Comparison of ENCODE assay signal across 10 mouse cellular contexts in genomic region chr12:29141855-29142254, GRCm38 (mm10).
DNase-seq lines count a peak whose midpoint lies in the region; ATAC-seq lines count a peak whose summit lies in the region.
"Had no signal": no experiment of that assay in that cellular context is flagged by ENCODE, and none has a peak within 500 bp of the region (broad histone marks: within the 10 kb centered on the region; RNA-seq: fewer than 3 reads in every experiment).

No protein-coding gene starts in this region.

- DNase-seq in midbrain, embryonic 10.5 days (ENCODE audit: low spot score) = no peak
- no peak for DNase-seq in midbrain, embryonic 11.5 days (ENCODE audit: low spot score, missing footprints)
- DNase-seq in cerebellum, postnatal 36 days = peak; percentile 16 to 37
- peak; percentile 48 for DNase-seq in left cerebral cortex, postnatal 36 days (ENCODE audit: low spot score in 2 of 2)
- peak; percentile 27 for DNase-seq in telencephalon, adult 2 months (ENCODE audit: low read depth, low spot score)
- DNase-seq in B cell, adult 2 months = no peak
- no peak for DNase-seq in thymus, adult 18-20 months
- DNase-seq: kidney, adult 9 months had no signal

- no peak overlapping the region for H3K9ac ChIP-seq in midbrain, embryonic 11.5 days (ENCODE audit: low read length)
- H3K9ac ChIP-seq: liver, embryonic 15.5 days had no signal

- H3K4me2 ChIP-seq in midbrain, embryonic 11.5 days = no peak overlapping the region
- H3K4me2 ChIP-seq: liver, embryonic 15.5 days had no signal

- 90% methylated on average over 8 of the region's 8 CpGs for WGBS in midbrain, embryonic 10.5 days
- WGBS in midbrain, embryonic 11.5 days = 89% methylated on average over 8 of the region's 8 CpGs

- H3K4me3 ChIP-seq in midbrain, embryonic 10.5 days = no peak overlapping the region
- no peak overlapping the region for H3K4me3 ChIP-seq in midbrain, embryonic 11.5 days (ENCODE audit: low read depth, low read length)
- H3K4me3 ChIP-seq: liver, embryonic 15.5 days; megakaryocyte, embryonic 14.5 days had no signal

- no peaks in the 10 kb centered on the region for H3K27me3 ChIP-seq in midbrain, embryonic 10.5 days (ENCODE audit: low read depth, poor library complexity, severe bottlenecking)
- H3K27me3 ChIP-seq in midbrain, embryonic 11.5 days (ENCODE audit: control insufficient read depth, insufficient read depth, low read length) = no peaks in the 10 kb centered on the region
- H3K27me3 ChIP-seq: liver, embryonic 15.5 days; megakaryocyte, embryonic 14.5 days had no signal

- H3K4me1 ChIP-seq in midbrain, embryonic 10.5 days = peaks cover 19% of the 10 kb centered on the region
- H3K4me1 ChIP-seq in midbrain, embryonic 11.5 days (ENCODE audit: control insufficient read depth, insufficient read depth, low read length) = 0 out of 2 replicates have a peak, but pooled peaks cover 4% of the 10 kb centered on the region
- H3K4me1 ChIP-seq: liver, embryonic 15.5 days; megakaryocyte, embryonic 14.5 days had no signal

- no peaks in the 10 kb centered on the region for H3K36me3 ChIP-seq in midbrain, embryonic 10.5 days
- H3K36me3 ChIP-seq in midbrain, embryonic 11.5 days (ENCODE audit: control insufficient read depth, insufficient read depth, low read length) = no peaks in the 10 kb centered on the region
- H3K36me3 ChIP-seq: liver, embryonic 15.5 days had no signal

- intact Hi-C loops in left cerebral cortex, postnatal 36 days (cut with DNase I) = loop anchor here (5.0 kb wide), 4 partner anchors 145 to 385 kb away; partner anchors contain the start of gene Myt1l

- no peaks in the 10 kb centered on the region for H3K9me3 ChIP-seq in midbrain, embryonic 10.5 days (replicated peaks)
- H3K9me3 ChIP-seq in midbrain, embryonic 11.5 days (ENCODE audit: control insufficient read depth, low read length) = no peaks in the 10 kb centered on the region
- H3K9me3 ChIP-seq: liver, embryonic 15.5 days had no signal

- no peak for ATAC-seq in midbrain, embryonic 11.5 days (ENCODE audit: low FRiP score)

- H3K27ac ChIP-seq in midbrain, embryonic 10.5 days (replicated peaks) = peak overlapping the region; percentile 56; the same call in 1 of the 2 replicates
- H3K27ac ChIP-seq in midbrain, embryonic 11.5 days (ENCODE audit: low read depth, low read length) = no peak overlapping the region
- H3K27ac ChIP-seq: liver, embryonic 15.5 days had no signal

Comparison
In these comparisons a context has a peak if more than half of its experiments do, and no peak if none do; other contexts are left out.
1. DNase-seq: peak in cerebellum, postnatal 36 days (2 of 2), left cerebral cortex, postnatal 36 days (2 of 2) and telencephalon, adult 2 months (single experiment); none in midbrain, embryonic 10.5 days (single experiment), midbrain, embryonic 11.5 days (single experiment), B cell, adult 2 months (0 of 2) and thymus, adult 18-20 months (0 of 2).